Mouse (Mus musculus) intestine, embryonic 16.5 days (tissue): ENCODE data around the gene Nf1. TPM values are rescaled to one million over a fixed set of nuclear protein-coding genes. Genes with fewer than 3 reads are reported as not detected.

ENCODE experiments used
- ATAC-seq: fragments of 200-750 bp; cut with Nextera tagmentation; 2 replicates; pipeline ENCODE4 v1.8.0; 2017; ENCODE audit warnings: moderate TSS enrichment, moderate library complexity
- H3K27ac ChIP-seq: fragments of 300-500 bp; sonication (generic); 2 replicates; pipeline ENCODE4 v1.5.1; 2014; ENCODE audit warnings: mild to moderate bottlenecking, low read length
- H3K27me3 ChIP-seq: fragments of 300-500 bp; sonication (generic); replicated peaks from 2 replicates; pipeline ENCODE4 v1.6.1; 2014; ENCODE audit warnings: low read length, control low read depth, mixed read lengths; ENCODE audit not compliant: control insufficient read depth, insufficient read depth
- H3K36me3 ChIP-seq: fragments of 300-500 bp; sonication (generic); 2 replicates; pipeline ENCODE4 v1.6.1; 2014; ENCODE audit warnings: low read length, control low read depth; ENCODE audit not compliant: control insufficient read depth, insufficient read depth
- H3K4me1 ChIP-seq: fragments of 300-500 bp; sonication (generic); 2 replicates; pipeline ENCODE4 v1.6.1; 2014; ENCODE audit warnings: low read length, control low read depth, mixed read lengths; ENCODE audit not compliant: control insufficient read depth, insufficient read depth
- H3K4me2 ChIP-seq: fragments of 300-500 bp; sonication (generic); 2 replicates; pipeline ENCODE4 v1.6.1; 2014; ENCODE audit warnings: low read depth, low read length, control low read depth
- H3K4me3 ChIP-seq: fragments of 300-500 bp; sonication (generic); 2 replicates; pipeline ENCODE4 v1.5.1; 2014; ENCODE audit warnings: mild to moderate bottlenecking, low read length
- H3K9ac ChIP-seq: fragments of 300-500 bp; sonication (generic); 2 replicates; pipeline ENCODE4 v1.6.1; 2014; ENCODE audit warnings: low read depth, low read length
- H3K9me3 ChIP-seq: fragments of 300-500 bp; sonication (generic); 2 replicates; pipeline ENCODE4 v1.6.1; 2016; ENCODE audit warnings: low read length, control low read depth; ENCODE audit not compliant: control insufficient read depth
- WGBS: fragments of 180-500 bp; shearing (Covaris S2); extraction: QIAGEN DNeasy Blood & Tissue Kit; methylation state at CpG from one replicate; pipeline ENCODE4 v1.1.7; 2014; 5-methylcytosine and 5-hydroxymethylcytosine counted together
- polyA plus RNA-seq: library from polyadenylated mRNA; unstranded; fragments of >200 nt; fragmentation: Nextera tagmentation; extraction: Ambion mirVana; gene quantifications from 2 replicates; pipeline ENCODE4 v1.2.1, GENCODE M21; 2015

Nf1 gene
- polyA plus RNA-seq, 1 experiment from 2014 or later, result 3.0 TPM

DNA sequence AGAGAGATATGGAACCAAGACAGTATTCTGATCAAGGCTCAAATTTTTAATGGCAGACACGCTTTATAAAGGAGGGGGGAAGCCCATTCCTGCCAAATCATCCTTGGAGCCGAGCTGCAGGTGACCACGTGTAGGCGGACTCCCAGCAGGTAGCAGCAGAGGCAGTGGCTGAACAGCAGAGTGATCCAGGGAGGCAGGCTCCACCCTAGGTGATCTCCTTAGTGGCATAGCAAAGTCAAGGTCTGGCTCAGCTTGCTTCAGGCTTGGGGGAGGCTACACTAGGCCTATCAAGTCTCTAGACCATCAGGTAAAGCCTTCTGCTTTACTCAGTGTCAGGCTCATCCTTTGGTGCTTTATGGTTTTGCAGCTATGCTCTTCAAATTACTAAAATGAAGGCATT is 87.1 kb downstream of the Nf1 start:
- ATAC-seq, result no peak
- no peak overlapping the region for H3K9ac ChIP-seq

DNA sequence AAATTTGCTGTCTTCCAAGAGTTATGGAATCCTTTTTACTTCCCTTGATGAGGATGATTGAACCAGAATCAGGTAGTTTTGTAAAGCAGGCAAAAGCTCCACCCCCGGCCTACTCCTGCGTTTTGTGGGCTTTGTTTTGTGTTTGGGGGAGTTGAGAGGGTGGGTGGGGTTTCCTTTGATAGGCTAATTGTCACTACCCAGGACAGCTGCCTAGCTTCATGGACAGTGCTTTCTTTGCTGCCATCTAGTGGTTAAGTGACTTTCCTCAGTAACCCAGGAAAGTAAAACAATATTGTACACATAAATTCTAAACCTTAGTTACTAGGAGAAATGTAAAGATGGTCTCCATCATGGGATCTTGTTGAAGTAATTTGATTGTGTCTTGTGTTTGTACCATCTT is 88.1 kb downstream of the Nf1 start:
- no peak overlapping the region for H3K27ac ChIP-seq
- H3K9ac ChIP-seq, result no peak overlapping the region
- no peaks in the 10 kb centered on the region; the same call in 1 of the 2 replicates for H3K4me1 ChIP-seq
- ATAC-seq, result no peak
- WGBS, result 2% methylated on average over 2 of the region's 2 CpGs
- H3K27me3 ChIP-seq, result no peaks in the 10 kb centered on the region
- no peak overlapping the region for H3K4me2 ChIP-seq
- H3K9me3 ChIP-seq, result no peaks in the 10 kb centered on the region
- H3K36me3 ChIP-seq, result no peaks in the 10 kb centered on the region
- no peak overlapping the region for H3K4me3 ChIP-seq

More for the DNA sequence above, 87.1 kb downstream of the Nf1 start:
- Histone ChIP-seq H3K36me3 (no peaks in the 10 kb centered on the region), H3K4me3 (no peak overlapping the region), H3K9me3 (no peaks in the 10 kb centered on the region), H3K4me1 (no peaks in the 10 kb centered on the region; the same call in 1 of the 2 replicates), H3K27ac (no peak overlapping the region), H3K4me2 (no peak overlapping the region), H3K27me3 (no peaks in the 10 kb centered on the region)
- WGBS, result 66% methylated on average over 4 of the region's 4 CpGs

DNA sequence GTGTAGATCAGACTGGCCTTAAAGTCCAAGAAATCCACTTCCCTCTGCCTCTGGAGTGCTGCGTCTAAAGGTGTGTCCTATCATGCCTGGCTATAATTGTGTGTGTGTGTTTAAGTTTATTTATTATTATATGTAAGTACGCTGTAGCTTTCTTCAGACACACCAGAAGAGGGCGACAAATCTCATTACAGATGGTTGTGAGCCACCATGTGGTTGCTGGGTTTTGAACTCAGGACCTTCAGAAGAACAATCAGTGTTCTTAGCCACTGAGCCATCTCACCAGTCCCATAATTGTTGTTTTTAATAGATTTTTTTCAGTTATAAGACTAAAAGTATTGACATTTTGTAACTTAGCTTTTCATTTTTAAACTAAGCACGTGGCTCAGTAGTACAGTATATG is 95.8 kb downstream of the Nf1 start:
- Histone ChIP-seq H3K27ac (no peak overlapping the region), H3K9ac (no peak overlapping the region), H3K9me3 (no peaks in the 10 kb centered on the region), H3K4me3 (no peak overlapping the region), H3K4me1 (no peaks in the 10 kb centered on the region), H3K27me3 (no peaks in the 10 kb centered on the region), H3K4me2 (no peak overlapping the region), H3K36me3 (0 out of 2 replicates have a peak, but pooled peaks cover 5% of the 10 kb centered on the region)
- WGBS, result 83% methylated on average over 4 of the region's 4 CpGs
- ATAC-seq, result no peak

DNA sequence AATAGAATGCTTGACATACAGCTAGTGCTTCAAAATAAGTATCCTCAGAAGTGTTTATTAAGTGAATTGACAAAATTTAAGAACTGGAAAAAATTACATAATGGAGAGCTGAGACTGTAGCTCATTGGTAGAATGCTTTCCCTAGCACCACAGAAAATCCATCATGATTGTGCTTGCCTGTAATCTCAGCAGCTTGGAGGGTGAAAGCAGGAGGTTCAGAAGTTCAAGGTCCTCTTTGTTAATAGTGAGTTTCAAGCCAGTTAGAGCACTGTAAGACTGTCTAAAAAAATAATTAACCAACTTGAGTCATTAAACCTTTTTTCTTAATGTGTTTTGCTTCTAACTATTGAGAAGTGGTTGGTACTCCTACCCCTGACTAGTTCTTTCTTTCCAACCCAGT is 108.9 kb downstream of the Nf1 start:
- Histone ChIP-seq H3K9ac (no peak overlapping the region), H3K4me1 (no peaks in the 10 kb centered on the region), H3K9me3 (no peaks in the 10 kb centered on the region), H3K36me3 (0 out of 2 replicates have a peak, but pooled peaks cover 12% of the 10 kb centered on the region), H3K4me2 (no peak overlapping the region), H3K4me3 (no peak overlapping the region), H3K27me3 (no peaks in the 10 kb centered on the region), H3K27ac (no peak overlapping the region)
- ATAC-seq, result no peak

DNA sequence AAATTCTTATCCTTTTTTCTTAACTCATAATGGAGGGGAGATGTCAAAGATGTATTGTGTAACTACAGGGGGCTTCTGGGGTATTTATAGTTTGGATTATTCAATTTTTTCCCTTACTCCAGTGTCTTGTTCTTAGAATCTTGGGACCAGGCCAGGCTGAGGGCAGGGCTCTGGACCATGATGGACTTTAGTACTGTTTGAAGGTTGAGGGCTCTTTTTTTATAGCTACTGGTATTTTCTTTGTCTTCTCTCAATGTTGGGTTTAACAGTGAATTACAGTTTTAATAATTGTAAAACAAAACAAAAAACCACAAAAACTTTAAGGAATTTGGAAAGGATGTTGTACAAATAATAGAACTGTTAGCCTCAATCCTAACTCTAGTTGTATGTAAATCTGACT is 113.5 kb downstream of the Nf1 start:
- Histone ChIP-seq H3K27me3 (no peaks in the 10 kb centered on the region), H3K4me2 (no peak overlapping the region), H3K9ac (no peak overlapping the region), H3K9me3 (no peaks in the 10 kb centered on the region), H3K27ac (no peak overlapping the region), H3K36me3 (0 out of 2 replicates have a peak, but pooled peaks cover 14% of the 10 kb centered on the region), H3K4me3 (no peak overlapping the region), H3K4me1 (peaks cover 8% of the 10 kb centered on the region; the same call in 1 of the 2 replicates)
- ATAC-seq, result no peak

DNA sequence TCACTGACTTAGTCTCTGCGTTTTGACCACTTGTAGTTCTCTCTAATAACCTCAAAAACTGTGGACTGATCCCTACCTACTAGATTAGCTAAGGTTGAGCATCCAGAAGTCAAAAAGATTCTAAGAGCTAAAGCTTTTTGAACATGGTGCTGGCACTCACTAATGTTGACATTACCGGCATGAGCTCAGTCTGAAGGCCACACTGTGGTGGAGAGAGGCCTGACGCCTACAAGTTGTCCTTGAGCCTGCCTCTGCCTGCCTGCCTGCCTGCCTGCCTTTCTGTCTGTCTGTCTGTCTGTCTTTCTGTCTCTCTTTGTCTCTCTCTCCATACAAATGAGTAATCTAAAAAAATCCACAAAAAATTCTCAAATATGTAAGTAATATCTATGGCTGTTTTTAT is 118.4 kb downstream of the Nf1 start:
- Histone ChIP-seq H3K4me3 (no peak overlapping the region), H3K27ac (no peak overlapping the region), H3K9ac (no peak overlapping the region), H3K36me3 (0 out of 2 replicates have a peak, but pooled peaks cover 11% of the 10 kb centered on the region), H3K27me3 (no peaks in the 10 kb centered on the region), H3K4me2 (no peak overlapping the region), H3K4me1 (peaks cover 8% of the 10 kb centered on the region; the same call in 1 of the 2 replicates), H3K9me3 (no peaks in the 10 kb centered on the region)
- ATAC-seq, result no peak
- WGBS, result 67% methylated on average over 3 of the region's 3 CpGs

DNA sequence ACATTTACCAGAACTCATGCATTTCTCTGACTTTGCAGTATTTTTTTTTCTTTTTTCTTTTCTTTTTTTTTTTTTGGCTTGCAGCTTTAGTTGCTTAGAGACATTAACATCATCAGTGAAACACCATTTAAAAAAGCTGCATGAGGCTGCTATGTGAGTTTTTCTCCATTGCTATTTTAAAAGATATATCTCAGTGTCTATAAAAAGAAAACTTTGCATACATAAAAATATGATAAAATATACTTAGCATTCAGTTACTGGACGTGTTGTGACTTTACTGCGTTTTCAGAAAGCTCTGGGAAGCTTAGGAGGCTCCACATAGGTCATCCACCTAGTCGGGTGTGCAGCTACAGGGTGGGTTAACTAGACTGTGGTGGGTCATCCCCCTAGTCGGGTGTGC is 120.4 kb downstream of the Nf1 start:
- Histone ChIP-seq H3K4me2 (no peak overlapping the region), H3K4me1 (peaks cover 8% of the 10 kb centered on the region; the same call in 1 of the 2 replicates), H3K9me3 (no peaks in the 10 kb centered on the region), H3K36me3 (0 out of 2 replicates have a peak, but pooled peaks cover 9% of the 10 kb centered on the region), H3K4me3 (no peak overlapping the region), H3K9ac (no peak overlapping the region), H3K27ac (no peak overlapping the region), H3K27me3 (no peaks in the 10 kb centered on the region)
- 86% methylated on average over 4 of the region's 4 CpGs for WGBS
- no peak for ATAC-seq

DNA sequence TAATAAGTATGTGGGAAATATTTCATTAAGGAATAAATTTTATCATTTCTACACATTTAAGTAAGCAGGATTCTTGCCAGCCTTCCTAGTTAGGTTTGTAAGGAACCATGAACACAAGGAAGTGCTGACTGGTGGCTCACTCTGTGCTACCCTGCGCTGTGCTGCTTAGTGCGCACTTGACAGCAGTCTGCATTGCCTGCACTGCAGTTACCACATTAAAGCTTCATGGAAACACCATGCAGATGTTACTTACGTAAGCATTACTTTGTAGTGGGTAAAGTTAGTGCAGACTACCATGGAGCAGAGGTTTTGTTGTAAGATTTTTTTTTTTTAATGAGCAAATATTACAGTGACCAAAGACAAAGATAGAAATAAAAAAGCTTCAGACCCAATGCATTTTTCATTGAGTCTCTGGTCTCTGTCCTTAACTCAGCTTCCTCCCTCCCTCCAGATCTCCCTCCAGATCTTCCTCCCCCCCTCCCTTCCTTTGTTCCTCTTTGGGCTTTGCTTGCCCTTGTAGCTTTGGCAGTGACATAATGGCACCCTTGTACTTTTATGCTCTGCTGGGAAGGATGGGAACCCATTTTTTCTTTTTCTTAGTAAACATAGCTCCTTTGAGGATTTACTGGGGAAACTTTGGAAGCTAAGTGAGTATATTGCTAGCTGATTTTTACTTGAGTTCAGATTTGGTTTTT is 121.4 kb downstream of the Nf1 start:
- Histone ChIP-seq H3K27me3 (no peaks in the 10 kb centered on the region), H3K4me2 (no peak overlapping the region), H3K9ac (no peak overlapping the region), H3K4me3 (no peak overlapping the region), H3K27ac (no peak overlapping the region), H3K36me3 (0 out of 2 replicates have a peak, but pooled peaks cover 9% of the 10 kb centered on the region), H3K9me3 (no peaks in the 10 kb centered on the region), H3K4me1 (peaks cover 8% of the 10 kb centered on the region; the same call in 1 of the 2 replicates)
- WGBS, result 92% methylated on average over 3 of the region's 3 CpGs
- ATAC-seq, result no peak

DNA sequence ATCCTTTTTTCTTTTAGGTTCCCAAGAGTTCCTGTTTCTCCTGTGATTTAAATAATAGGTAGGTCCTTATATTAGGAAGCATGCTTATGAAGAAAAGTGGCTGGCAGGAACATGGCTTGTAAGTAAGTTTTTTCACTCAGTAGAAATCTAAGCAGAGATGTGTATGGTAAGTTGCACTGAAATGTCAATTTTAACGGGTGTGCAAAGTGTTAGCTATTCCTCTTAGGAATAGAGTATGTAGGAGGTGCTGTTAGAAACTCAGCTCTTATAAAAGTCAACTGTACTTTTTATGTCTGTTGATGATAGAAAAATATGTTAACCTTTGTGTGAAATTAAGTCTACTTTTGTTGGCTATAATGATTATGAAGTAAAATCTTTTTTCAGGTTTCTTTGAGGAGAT is 128.6 kb downstream of the Nf1 start:
- H3K27ac ChIP-seq, result no peak overlapping the region
- no peaks in the 10 kb centered on the region for H3K27me3 ChIP-seq
- H3K4me2 ChIP-seq, result no peak overlapping the region
- H3K36me3 ChIP-seq, result peaks cover 8% of the 10 kb centered on the region; the same call in 1 of the 2 replicates
- H3K4me3 ChIP-seq, result no peak overlapping the region
- ATAC-seq, result no peak
- no peaks in the 10 kb centered on the region for H3K4me1 ChIP-seq
- H3K9ac ChIP-seq, result no peak overlapping the region
- no peaks in the 10 kb centered on the region for H3K9me3 ChIP-seq
- 84% methylated on average over 1 of the region's 1 CpGs for WGBS

DNA sequence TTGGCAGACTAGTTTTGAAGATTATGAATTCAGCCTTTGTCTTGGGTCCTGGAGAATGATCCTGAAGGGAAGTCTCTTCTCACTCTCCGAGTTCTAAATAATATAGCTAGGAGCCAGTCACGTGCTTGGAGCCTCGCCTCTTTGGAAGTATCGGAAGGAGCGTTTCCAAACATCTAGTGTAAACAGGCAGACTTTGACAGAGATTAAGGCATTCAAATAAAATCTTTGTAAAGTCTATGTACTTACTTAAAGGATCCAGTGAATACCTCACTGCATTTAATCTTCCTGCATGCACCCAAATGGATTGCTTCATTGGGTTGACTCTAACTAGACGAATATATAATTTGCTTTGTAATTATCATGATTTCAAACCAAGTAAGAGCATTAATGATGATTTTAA is 143.9 kb downstream of the Nf1 start:
- Histone ChIP-seq H3K4me1 (no peaks in the 10 kb centered on the region), H3K27me3 (no peaks in the 10 kb centered on the region), H3K4me3 (no peak overlapping the region), H3K9me3 (no peaks in the 10 kb centered on the region), H3K27ac (no peak overlapping the region), H3K9ac (no peak overlapping the region), H3K36me3 (no peaks in the 10 kb centered on the region), H3K4me2 (no peak overlapping the region)
- no peak for ATAC-seq
- WGBS, result 56% methylated on average over 6 of the region's 6 CpGs
